Mouse (Mus musculus) ovary, adult 18-20 months (tissue): Measurements from ENCODE around the gene Hs2st1.

ENCODE experiments used
- DNase-seq: peaks from one replicate; pipeline ENCODE4 v3.0.0; 2022; ENCODE audit warnings: low spot score, mixed read lengths

Hs2st1 gene

GRCm38 (mm10) chr3:144584789-144585553, 15.0 kb upstream of the Hs2st1 start:
- no peak for DNase-seq

GRCm38 (mm10) chr3:144583789-144584188, 13.8 kb upstream of the Hs2st1 start:
- DNase-seq, result no peak

DNA sequence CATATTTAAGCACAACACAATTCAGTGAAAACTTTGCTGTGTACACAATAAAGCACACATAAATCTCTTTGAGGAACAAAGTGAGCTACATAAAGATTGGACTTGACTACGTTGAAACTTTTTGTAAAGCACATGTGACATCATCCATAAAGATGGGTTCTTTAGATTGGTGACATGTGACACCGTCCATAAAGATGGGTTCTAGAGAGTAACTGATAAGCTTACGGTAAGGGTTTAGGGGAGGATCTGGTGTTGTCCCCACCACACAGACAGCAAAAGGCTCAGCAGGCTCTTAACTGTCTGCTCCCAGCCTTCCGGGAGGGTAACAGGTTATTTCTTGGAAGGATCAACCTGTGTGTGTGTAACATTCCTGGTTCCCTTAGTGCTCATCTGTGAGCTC, 12.3 kb upstream of the Hs2st1 start:
- no peak for DNase-seq

DNA sequence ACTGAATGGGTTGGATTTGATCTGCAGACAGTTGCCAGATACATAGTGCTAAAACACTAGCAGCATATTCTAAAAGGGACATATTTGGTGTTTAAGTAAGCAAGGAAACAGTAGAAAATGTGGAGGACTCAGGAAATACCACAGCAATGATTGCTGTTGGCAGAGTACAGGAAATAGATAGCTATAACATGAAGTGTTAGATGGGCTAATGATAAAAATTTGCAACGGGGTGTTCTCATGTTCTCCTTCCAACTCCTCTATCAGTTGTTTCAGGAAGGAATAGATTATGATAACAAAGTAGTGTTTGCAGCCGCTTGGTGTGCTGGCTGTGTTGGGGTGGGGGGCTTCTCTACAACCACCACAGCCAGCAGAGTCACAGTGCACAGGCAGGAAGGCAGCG, 11.9 kb upstream of the Hs2st1 start:
- DNase-seq, result no peak

DNA sequence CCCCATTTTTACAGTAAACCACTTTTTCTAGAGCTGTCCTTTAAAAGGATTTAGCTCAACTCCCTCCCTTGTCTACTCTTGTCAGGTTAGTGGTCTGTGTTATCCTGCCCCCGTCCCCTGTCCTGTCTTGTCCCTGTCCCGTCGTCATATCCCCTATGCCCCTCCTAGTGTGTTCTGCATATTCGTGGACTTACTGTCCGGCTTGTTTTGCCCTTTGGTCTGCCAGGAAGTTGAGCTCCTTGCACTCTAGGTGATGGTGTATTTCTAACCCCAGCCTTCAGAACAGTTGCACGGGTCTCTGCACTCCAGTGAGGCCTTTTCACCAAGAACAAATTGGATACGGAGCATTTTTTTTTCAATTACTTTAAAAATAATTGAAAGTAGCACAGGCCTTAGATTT, 10.3 kb upstream of the Hs2st1 start:
- no peak for DNase-seq

DNA sequence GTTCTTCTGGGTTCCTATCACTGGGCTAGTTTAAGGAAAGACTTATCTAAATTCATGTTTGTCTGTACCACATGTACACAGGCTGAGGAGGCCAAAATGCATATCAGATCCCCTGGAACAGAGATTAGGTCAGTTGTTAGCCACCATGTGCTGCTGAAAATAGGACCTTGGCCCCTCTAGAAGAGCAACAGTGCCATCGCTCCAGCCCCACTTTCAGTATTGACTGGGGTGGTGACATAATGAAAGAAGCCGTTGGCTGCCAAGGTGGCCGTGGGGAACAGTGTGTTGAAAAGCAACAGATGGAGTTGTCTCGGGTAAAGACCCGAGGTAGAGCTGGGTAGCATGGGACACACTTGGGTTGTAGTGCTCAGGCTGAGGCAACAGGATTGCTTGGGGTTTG, 9.8 kb upstream of the Hs2st1 start:
- no peak for DNase-seq

- DNase-seq, result no peak
These were observed 8.9 kb upstream of the Hs2st1 start for GRCm38 (mm10) chr3:144578921-144579320.

DNA sequence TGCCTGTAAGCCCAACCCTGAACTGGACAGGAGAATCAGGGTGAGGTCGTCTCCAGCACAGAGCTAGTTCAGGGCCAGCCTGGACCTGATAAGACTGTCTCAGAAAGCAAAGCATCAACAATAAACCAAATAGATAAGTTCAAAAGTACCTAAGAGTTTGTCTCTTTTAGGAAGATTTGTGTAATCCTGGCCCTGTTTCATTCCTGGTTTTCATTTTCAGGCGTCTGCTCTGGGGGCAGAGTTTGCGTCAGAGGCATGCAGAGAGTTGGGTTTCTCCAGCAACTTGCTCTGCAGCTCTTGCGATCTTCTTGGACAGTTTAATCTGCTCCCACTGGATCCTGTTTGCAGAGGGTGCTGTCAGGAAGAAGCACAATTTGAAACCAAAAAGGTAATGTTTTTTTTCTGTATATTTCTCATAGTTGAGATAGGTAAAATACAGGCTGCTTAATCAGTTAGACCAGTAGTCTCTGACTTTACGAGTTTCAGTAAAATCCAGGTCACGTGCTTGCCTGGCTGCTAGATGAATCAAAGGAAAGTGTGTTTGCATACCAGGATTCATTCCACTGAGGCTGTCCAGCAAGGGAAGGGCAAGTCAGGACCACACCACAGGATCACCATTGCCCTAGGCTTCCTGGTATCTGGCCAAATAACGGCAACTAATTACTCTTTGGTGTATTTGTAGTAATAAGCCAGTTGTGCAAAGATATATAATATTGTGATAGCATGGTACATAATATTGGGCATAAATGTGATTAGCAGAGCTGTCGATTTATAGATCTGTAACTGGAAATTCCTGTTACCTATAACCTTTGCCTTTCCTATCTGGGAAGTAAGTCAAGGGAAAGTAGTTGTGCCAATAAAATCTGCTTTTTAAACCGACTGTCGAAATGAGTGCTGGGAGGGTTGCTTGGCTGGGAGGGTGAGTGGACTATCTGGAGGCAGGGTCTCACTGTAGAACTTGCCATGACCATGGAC, 7.7 kb upstream of the Hs2st1 start:
- no peak for DNase-seq

DNA sequence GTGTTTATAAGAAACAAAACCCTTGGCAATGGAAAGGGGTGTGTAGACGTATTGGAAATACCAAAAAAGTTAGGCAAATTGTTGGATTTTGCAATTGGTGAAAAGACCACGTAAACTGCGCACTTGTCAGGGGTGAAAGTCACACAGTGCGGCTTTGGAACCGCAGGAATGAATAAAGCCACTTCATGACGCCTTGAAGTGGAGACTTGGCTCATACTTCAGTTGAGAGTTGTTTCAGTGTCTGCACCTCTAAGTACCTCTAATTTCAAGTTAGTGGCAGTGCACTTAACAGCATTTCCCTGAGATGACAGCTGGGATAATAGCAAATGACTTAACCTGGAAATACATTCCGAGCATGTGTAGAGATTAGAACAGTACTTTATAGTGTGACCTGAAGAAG, 4.3 kb upstream of the Hs2st1 start:
- DNase-seq, result no peak

DNA sequence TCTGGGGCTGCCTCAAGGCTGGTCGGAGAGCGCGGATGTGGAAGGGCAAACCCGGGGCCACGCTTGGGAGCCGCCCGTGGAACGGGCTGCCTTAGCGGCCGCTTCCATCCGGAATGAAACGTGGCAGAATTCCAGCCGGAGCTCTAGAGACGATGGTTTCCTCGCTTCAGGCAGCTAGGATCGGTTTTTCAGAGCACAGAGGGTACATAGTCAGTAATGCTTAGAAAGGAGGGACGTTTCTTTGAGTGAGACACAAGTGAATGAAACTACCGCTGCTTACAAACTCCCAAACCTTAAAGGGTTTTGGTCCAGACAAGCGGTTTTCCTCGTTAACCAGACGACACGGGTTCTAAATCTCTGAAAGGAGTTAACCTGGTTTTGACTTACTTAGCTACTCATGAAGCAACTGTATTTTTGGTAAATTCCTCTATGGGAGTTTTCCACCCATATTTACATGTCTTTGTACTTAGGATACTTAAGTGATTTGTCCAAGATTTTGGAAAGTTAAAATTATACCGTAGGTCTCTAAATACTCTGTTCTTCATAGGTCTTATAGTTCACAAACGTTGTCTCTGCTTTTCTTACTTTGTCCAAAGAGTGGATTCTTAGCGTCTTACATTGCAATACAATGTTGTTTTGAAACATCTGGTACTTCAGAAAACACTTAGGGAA, 971 bp upstream of the Hs2st1 start:
- DNase-seq, result no peak

DNA sequence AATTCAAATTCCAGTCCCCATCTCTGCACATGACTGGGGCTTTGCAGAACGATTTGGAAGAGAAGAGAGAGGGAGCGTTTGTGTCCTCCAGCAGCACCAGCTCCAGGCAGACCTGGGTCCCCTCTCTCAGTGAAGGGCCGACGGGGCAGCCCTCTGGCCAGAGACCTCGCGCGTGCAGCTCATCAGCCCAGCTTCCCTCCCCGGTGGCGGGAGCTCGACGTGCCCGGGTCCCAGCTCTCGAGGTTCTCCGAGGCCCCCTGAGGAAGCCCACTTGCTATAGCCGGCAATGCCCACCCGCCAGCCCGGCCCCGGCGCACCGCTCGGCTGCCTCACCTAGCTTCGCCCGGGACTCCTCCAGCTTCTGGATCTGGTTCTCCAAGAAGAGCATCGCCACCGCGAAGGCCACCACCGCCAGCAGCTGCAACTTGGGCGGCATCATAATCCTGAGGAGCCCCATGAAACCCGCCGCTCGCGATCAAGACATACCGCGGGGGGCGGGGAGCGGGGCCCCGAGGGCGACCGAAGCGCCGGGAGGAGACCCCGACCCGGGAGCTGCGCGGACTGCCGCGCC, 495 bp downstream of the Hs2st1 start:
- DNase-seq, result peak; percentile 37

DNA sequence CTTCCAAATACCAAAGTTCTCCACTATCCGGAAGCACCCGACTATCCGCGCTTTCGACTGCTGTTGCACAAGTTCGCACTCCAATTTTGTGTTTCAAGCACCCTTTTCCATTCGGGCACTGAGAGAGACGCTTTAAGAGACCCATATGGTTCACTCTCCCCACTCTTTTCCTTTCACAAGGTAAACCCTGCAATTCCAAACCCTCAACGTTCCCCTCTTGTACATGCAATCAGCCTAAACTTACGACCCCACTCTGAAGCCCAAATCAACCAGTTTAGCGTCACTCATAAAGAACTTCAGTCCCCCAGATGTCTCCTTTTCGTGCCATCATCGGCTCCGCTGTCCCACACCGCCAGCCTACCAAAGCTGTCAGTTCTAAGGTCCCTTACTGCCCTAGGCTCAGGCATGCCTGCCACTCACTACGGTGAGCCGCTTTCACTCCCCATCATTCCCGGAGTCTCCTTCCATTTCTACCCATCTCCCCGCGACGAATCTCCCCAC, 1.1 kb downstream of the Hs2st1 start:
- DNase-seq, result no peak

DNA sequence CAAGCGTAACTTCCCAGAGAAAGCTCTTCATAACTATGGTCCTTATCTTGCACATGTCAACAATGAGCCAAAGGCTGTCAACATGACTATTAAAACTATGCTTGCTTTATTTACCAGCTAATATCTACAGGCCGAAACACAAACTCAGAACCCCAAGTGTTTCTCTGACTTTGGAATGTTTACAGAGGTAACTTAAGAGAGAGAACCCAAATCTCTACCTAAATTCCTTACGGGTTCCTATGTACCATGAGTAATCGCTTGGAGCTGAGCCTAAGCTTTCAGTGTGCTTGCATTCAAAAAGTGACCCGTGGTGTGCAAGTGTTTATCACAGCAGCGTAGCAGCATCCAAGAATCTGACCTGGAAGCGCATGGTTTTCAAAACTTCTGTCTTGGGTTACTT, 4.8 kb downstream of the Hs2st1 start:
- no peak for DNase-seq

- DNase-seq, result no peak
These were observed 6.1 kb downstream of the Hs2st1 start for GRCm38 (mm10) chr3:144563916-144564315.

DNA sequence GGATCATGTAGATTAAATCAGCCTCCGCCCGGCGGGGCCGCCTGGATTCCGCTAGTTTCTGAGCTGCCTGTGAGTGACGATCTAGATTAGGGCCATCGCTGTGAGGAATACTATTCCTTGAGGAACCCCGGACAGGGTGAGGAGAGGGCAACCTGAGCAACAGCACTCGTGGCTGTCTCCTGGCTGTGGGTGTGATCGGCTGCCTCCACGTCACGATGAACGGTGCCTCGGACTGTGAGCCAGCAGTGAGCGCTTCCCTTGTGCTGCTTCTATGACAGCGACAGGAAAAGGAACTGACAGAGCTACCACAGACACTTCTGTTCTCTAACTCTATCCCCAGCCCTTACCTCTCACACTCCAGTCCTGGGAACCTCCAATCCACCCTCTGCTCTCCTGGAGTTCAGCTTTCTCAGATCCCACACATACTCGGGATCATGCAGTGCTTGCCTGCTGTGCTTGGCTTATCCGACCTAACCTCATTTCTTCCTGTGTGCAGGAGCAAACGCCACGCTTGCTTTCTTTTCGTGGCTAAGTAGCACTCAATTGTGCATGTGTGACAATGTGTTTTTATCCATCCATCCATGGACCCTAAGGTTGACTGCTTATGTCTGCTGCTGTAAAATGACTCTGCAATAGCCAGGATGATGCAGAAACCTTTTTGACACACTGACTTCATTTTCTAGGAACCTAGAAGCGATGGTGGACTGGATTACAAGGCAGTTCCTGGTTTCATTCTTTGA, 8.3 kb downstream of the Hs2st1 start:
- DNase-seq, result no peak

- DNase-seq, result no peak
These were observed 11.7 kb downstream of the Hs2st1 start for GRCm38 (mm10) chr3:144558274-144558673.

- DNase-seq, result no peak
These were observed 13.2 kb downstream of the Hs2st1 start for GRCm38 (mm10) chr3:144556625-144557324.

DNA sequence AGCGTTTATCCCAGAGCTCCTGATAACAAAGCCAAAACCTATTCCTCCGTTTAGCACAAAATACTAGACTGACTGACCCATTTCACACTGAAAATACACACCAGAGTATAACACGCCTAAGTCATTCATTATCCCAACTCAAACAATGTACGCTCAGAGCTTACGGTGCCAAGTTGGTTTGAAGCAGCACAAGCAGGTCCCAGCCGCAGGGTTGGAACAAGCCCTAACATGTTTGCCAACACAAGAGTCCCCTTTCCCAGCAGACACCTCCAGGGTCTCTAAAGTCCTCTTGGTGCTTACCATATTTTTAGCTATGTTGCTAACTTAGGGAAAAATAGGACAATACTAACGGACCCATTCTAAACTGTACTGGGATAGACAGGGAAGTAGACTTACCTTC, 14.8 kb downstream of the Hs2st1 start:
- DNase-seq, result no peak

GRCm38 (mm10) chr3:144554503-144554902, 15.5 kb downstream of the Hs2st1 start:
- no peak for DNase-seq

DNA sequence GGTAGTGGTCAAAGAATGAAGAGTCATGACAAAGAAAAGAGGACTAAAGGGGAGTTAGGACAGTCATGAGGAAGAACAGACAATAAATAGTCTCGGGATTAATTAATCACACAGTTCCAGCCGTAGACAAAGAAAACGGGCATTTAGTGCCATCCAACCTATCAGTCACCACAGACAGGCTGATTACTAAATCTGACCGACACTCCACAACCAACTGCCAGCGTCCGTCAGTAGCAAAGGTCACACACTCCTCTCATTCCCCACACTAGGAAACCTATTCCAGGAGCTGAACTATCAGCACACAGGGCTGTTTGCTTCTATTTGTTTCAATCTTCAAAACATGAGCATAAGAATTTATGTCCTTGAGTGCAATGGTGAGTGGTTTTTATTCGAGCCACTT, 16.0 kb downstream of the Hs2st1 start:
- no peak for DNase-seq

- no peak for DNase-seq
These were observed 18.6 kb downstream of the Hs2st1 start for GRCm38 (mm10) chr3:144551416-144551815.
